Mouse (Mus musculus) testis, postnatal 10 days (tissue): ENCODE data around the gene Hal.

ENCODE experiments used
- DNase-seq: peaks from one replicate; pipeline ENCODE4 v3.0.0; 2021; ENCODE audit warnings: low spot score

Gene Hal

DNA sequence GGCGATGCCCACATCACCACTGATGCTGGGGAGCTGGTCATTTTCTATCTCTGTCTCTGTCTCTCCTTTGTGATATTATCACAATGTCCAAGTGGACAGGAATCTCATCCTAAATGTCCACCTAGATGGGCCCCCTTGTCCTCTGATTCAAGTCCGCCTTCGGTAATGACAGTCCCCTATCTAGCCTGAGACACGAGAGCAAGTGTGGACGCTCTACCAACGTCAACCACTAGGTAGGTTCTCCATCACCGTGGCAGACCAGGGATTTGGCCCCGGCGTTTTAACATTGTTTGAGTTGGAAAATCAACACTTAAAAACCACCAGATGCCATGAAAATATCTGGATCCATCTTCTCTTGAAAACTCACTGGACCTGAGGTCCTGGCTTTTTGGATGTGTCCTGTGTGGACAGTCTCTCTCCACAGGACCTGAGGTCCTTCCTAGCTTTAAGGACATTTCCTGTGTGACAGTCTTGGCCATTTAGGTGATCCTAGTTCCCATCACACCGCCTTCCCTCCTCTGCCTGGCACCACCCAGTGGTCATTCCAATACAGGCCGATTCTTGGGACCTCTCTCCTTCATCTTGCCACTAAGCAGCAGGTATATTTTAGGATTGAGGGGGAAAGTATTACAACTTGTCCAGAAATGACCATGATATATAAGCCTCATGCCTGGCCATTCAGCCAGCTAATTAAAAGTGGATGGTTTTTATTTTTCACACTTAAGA lies 79.4 kb downstream of the Hal start:
- DNase-seq, result no peak

DNA sequence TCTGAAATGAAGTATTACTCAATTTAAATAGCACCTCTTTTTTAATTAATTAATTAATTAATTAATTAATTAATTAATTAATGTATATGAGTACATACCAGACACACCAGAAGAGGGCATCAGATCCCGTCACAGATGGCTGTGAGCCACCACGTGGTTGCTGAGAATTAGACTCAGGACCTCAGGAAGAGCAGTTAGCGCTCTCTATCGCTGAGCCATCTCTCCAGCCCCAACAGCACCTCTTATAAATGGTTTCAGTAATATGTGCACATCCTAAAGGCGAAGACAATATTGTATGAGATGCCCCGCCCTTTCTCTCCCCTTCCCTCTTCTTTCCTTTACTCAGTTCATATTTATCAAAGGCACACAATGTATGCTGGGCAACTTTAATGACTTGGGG lies 80.1 kb downstream of the Hal start:
- no peak for DNase-seq
